16 mouse cellular contexts compared by ENCODE assay signal in genomic region chr7:136293536-136294145, GRCm38 (mm10).
A peak's percentile ranks its signal among the peaks of the same experiment; 100 is the strongest.
DNase-seq lines count a peak whose midpoint lies in the region; ATAC-seq lines count a peak whose summit lies in the region.
"Had no signal": no experiment of that assay in that cellular context is flagged by ENCODE, and none has a peak within 500 bp of the region (broad histone marks: within the 10 kb centered on the region; RNA-seq: fewer than 3 reads in every experiment).

No protein-coding gene starts in this region.

- no peaks in the 10 kb centered on the region for H3K9me3 ChIP-seq in embryonic facial prominence, embryonic 13.5 days
- 0 out of 2 replicates have a peak, but pooled peaks cover 2% of the 10 kb centered on the region for H3K9me3 ChIP-seq in embryonic facial prominence, embryonic 10.5 days
- no peaks in the 10 kb centered on the region for H3K9me3 ChIP-seq in midbrain, embryonic 10.5 days (replicated peaks)
- H3K9me3 ChIP-seq in midbrain, embryonic 15.5 days = no peaks in the 10 kb centered on the region

- H3K27me3 ChIP-seq in embryonic facial prominence, embryonic 13.5 days = no peaks in the 10 kb centered on the region
- no peaks in the 10 kb centered on the region for H3K27me3 ChIP-seq in embryonic facial prominence, embryonic 10.5 days (replicated peaks; ENCODE audit: low read depth, poor library complexity, severe bottlenecking)
- H3K27me3 ChIP-seq in midbrain, embryonic 10.5 days (ENCODE audit: low read depth, poor library complexity, severe bottlenecking) = no peaks in the 10 kb centered on the region
- no peaks in the 10 kb centered on the region for H3K27me3 ChIP-seq in midbrain, embryonic 15.5 days (replicated peaks)
- H3K27me3 ChIP-seq: forebrain, embryonic 13.5 days had no signal

- ATAC-seq in embryonic facial prominence, embryonic 13.5 days (ENCODE audit: insufficient number of reproducible peaks, insufficient read depth, low FRiP score, low TSS enrichment, low read depth) = peak; percentile 43; the same call in 1 of the 2 replicates
- ATAC-seq in midbrain, embryonic 15.5 days (replicated peaks) = no peak
- no peak for ATAC-seq in monocyte, adult 5-6 weeks (replicated peaks; ENCODE audit: insufficient number of reproducible peaks, low FRiP score, low TSS enrichment, poor library complexity, severe bottlenecking)
- ATAC-seq: forebrain, embryonic 13.5 days had no signal

- no peak overlapping the region for H3K4me3 ChIP-seq in embryonic facial prominence, embryonic 13.5 days
- no peak overlapping the region for H3K4me3 ChIP-seq in embryonic facial prominence, embryonic 10.5 days
- no peak overlapping the region for H3K4me3 ChIP-seq in midbrain, embryonic 10.5 days
- H3K4me3 ChIP-seq in midbrain, embryonic 15.5 days = no peak overlapping the region
- H3K4me3 ChIP-seq: forebrain, embryonic 13.5 days; myocyte had no signal

- peaks cover 5% of the 10 kb centered on the region; the same call in 1 of the 2 replicates for H3K4me1 ChIP-seq in embryonic facial prominence, embryonic 13.5 days
- H3K4me1 ChIP-seq in embryonic facial prominence, embryonic 10.5 days = no peaks in the 10 kb centered on the region
- H3K4me1 ChIP-seq in midbrain, embryonic 10.5 days = no peaks in the 10 kb centered on the region
- H3K4me1 ChIP-seq in midbrain, embryonic 15.5 days = no peaks in the 10 kb centered on the region
- H3K4me1 ChIP-seq: forebrain, embryonic 13.5 days had no signal

- H3K36me3 ChIP-seq in embryonic facial prominence, embryonic 13.5 days = no peaks in the 10 kb centered on the region
- H3K36me3 ChIP-seq in embryonic facial prominence, embryonic 10.5 days (replicated peaks) = no peaks in the 10 kb centered on the region
- no peaks in the 10 kb centered on the region for H3K36me3 ChIP-seq in midbrain, embryonic 10.5 days
- no peaks in the 10 kb centered on the region for H3K36me3 ChIP-seq in midbrain, embryonic 15.5 days (replicated peaks)

- H3K4me2 ChIP-seq in embryonic facial prominence, embryonic 13.5 days = no peak overlapping the region
- H3K4me2 ChIP-seq in midbrain, embryonic 15.5 days = no peak overlapping the region
- H3K4me2 ChIP-seq: forebrain, embryonic 13.5 days; hindbrain, embryonic 14.5 days; lung, embryonic 14.5 days had no signal

- no peak overlapping the region for H3K27ac ChIP-seq in embryonic facial prominence, embryonic 13.5 days
- no peak overlapping the region for H3K27ac ChIP-seq in embryonic facial prominence, embryonic 10.5 days (replicated peaks)
- 0 out of 2 replicates have a peak overlapping the region, but pooled peaks have one; percentile 33 for H3K27ac ChIP-seq in midbrain, embryonic 10.5 days (replicated peaks)
- no peak overlapping the region for H3K27ac ChIP-seq in midbrain, embryonic 15.5 days
- H3K27ac ChIP-seq: forebrain, embryonic 13.5 days; hindbrain, embryonic 14.5 days had no signal

- no peak for DNase-seq in embryonic facial prominence, embryonic 10.5 days (ENCODE audit: low spot score)
- no peak for DNase-seq in midbrain, embryonic 10.5 days (ENCODE audit: low spot score)
- peak; percentile 24 for DNase-seq in adrenal gland, adult 8-10 months
- DNase-seq in kidney, postnatal 25 days = peak; percentile 69 to 80
- DNase-seq in cerebellum, postnatal 14 days = no peak
- DNase-seq: cerebellum, adult 11-12 months; gastrocnemius, postnatal 25 days; layer of hippocampus, postnatal 36 days; thymus, postnatal 25 days had no signal

- no peak overlapping the region for H3K9ac ChIP-seq in embryonic facial prominence, embryonic 13.5 days
- no peak overlapping the region for H3K9ac ChIP-seq in midbrain, embryonic 15.5 days
- H3K9ac ChIP-seq: forebrain, embryonic 13.5 days; hindbrain, embryonic 14.5 days; lung, embryonic 14.5 days had no signal

- 71% methylated on average over 6 of the region's 6 CpGs for WGBS in embryonic facial prominence, embryonic 13.5 days
- 83% methylated on average over 6 of the region's 6 CpGs for WGBS in embryonic facial prominence, embryonic 10.5 days
- 86% methylated on average over 6 of the region's 6 CpGs for WGBS in midbrain, embryonic 10.5 days
- 73% methylated on average over 6 of the region's 6 CpGs for WGBS in midbrain, embryonic 15.5 days

Comparison
In these comparisons a context has a peak if more than half of its experiments do, and no peak if none do; other contexts are left out.
1. DNase-seq: peak in adrenal gland, adult 8-10 months (single experiment) and kidney, postnatal 25 days (2 of 2); none in embryonic facial prominence, embryonic 10.5 days (single experiment), midbrain, embryonic 10.5 days (single experiment) and cerebellum, postnatal 14 days (0 of 2).